Mouse (Mus musculus): ENCODE data around the gene Pwp2.

Pwp2 gene

GRCm38 (mm10) chr10:78170445-78170844 is 14.5 kb downstream of the Pwp2 start:
- no peak for DNase-seq

- peak; percentile 100 for DNase-seq
Observed at GRCm38 (mm10) chr10:78169281-78170042, 15.5 kb downstream of the Pwp2 start, which contains the start of gene D10Jhu81e. D10Jhu81e (minus strand) TSS chr10:78169782.

- DNase-seq, result no peak
Observed at GRCm38 (mm10) chr10:78168792-78169191, 16.2 kb downstream of the Pwp2 start.

GRCm38 (mm10) chr10:78167775-78168174 is 17.2 kb downstream of the Pwp2 start:
- no peak for DNase-seq

GRCm38 (mm10) chr10:78167333-78167732 is 17.6 kb downstream of the Pwp2 start:
- DNase-seq, result no peak

- DNase-seq, result no peak
Observed at GRCm38 (mm10) chr10:78165256-78166005, 19.5 kb downstream of the Pwp2 start.

GRCm38 (mm10) chr10:78164786-78165185 is 20.2 kb downstream of the Pwp2 start:
- DNase-seq, result no peak

- peak; percentile 86 for DNase-seq
Observed at GRCm38 (mm10) chr10:78163923-78164322, 21.0 kb downstream of the Pwp2 start.

- DNase-seq, result no peak
Observed at GRCm38 (mm10) chr10:78163241-78163640, 21.7 kb downstream of the Pwp2 start.

GRCm38 (mm10) chr10:78162646-78163045 is 22.3 kb downstream of the Pwp2 start:
- no peak for DNase-seq

GRCm38 (mm10) chr10:78161096-78161495 is 23.9 kb downstream of the Pwp2 start:
- peak; percentile 28 for DNase-seq

GRCm38 (mm10) chr10:78160369-78161095 is 24.4 kb downstream of the Pwp2 start:
- DNase-seq, result no peak

GRCm38 (mm10) chr10:78159906-78160305 is 25.0 kb downstream of the Pwp2 start:
- DNase-seq, result peak; percentile 91

- DNase-seq, result peak; percentile 77
Observed at GRCm38 (mm10) chr10:78159252-78159878, 25.6 kb downstream of the Pwp2 start.

GRCm38 (mm10) chr10:78158041-78158440 is 26.9 kb downstream of the Pwp2 start:
- peak; percentile 23 for DNase-seq

- peak; percentile 57 for DNase-seq
Observed at GRCm38 (mm10) chr10:78156926-78157325, 28.0 kb downstream of the Pwp2 start.

- DNase-seq, result no peak
Observed at GRCm38 (mm10) chr10:78148834-78149766, 35.8 kb downstream of the Pwp2 start.

GRCm38 (mm10) chr10:78147908-78148441 is 37.0 kb downstream of the Pwp2 start:
- DNase-seq, result no peak

GRCm38 (mm10) chr10:78143727-78144505 is 41.0 kb downstream of the Pwp2 start:
- no peak for DNase-seq

- no peak for DNase-seq
Observed at GRCm38 (mm10) chr10:78140843-78141242, 44.1 kb downstream of the Pwp2 start.

GRCm38 (mm10) chr10:78140251-78140600 is 44.7 kb downstream of the Pwp2 start:
- DNase-seq, result no peak

Data from lung, postnatal 10 days (tissue).